Mouse (Mus musculus) embryonic fibroblast, embryonic 13.5 days (primary cell): ENCODE results near the gene Esrrb.

Experiments
- CTCF ChIP-seq: IDR thresholded peaks from 2 replicates; pipeline ENCODE4 v1.5.1; 2011; ENCODE audit warnings: mild to moderate bottlenecking, control low read depth, low read length, moderate library complexity, borderline replicate concordance; ENCODE audit not compliant: insufficient read depth
- POLR2A ChIP-seq: IDR thresholded peaks from 2 replicates; pipeline ENCODE4 v1.6.1; 2011; ENCODE audit warnings: low read depth, mild to moderate bottlenecking, control low read depth, low read length, moderate library complexity

GRCm38 (mm10) chr12:86435651-86436050 is 74.7 kb downstream of the Esrrb start:
- TF ChIP-seq POLR2A (no peak), CTCF (no peak)
